Mouse (Mus musculus): ENCODE results near the gene Kif27. TPM values are rescaled to one million over a fixed set of nuclear protein-coding genes. Genes with fewer than 3 reads are reported as not detected.
A peak's percentile ranks its signal among the peaks of the same experiment; 100 is the strongest.

Gene Kif27
- total and polyA plus RNA-seq, 3 experiments: 0.13 to 0.42 TPM; not detected in 1

- TF ChIP-seq GATA1 (IDR thresholded peaks at IDR 0.05; ENCODE audit: low read depth, low read length): peak; percentile 38; the same call in 1 of the 2 replicates
- TF ChIP-seq ETS1 (IDR thresholded peaks at IDR 0.05; ENCODE audit: low read depth, low read length): no peak
- peak; percentile 11; the same call in 1 of the 2 replicates for TF ChIP-seq RCOR1 (IDR thresholded peaks at IDR 0.05; ENCODE audit: low read depth, low read length)
- peak in 1 of 2 experiments; percentile 35; a peak in 1 of 4 replicates for TF ChIP-seq EP300 (IDR thresholded peaks at IDR 0.05; ENCODE audit: low read depth in 1 of 2, low read length in 2 of 2)
- 0 out of 2 replicates have a peak, but pooled peaks have one; percentile 16 for TF ChIP-seq TCF12 (IDR thresholded peaks at IDR 0.05; ENCODE audit: low read depth, low read length)
- TF ChIP-seq TBP (IDR thresholded peaks at IDR 0.05; ENCODE audit: low read depth, low read length): peak; percentile 74
- TF ChIP-seq POLR2AphosphoS2 (IDR thresholded peaks at IDR 0.05; ENCODE audit: low read length): no peak
- H3K4me3 ChIP-seq (ENCODE audit: control insufficient read depth in 1 of 2, insufficient read depth in 1 of 2, low read depth in 2 of 2, low read length in 2 of 2): no peak overlapping the region
- no peak overlapping the region for H3K27ac ChIP-seq (ENCODE audit: control insufficient read depth, low read depth, low read length)
- peaks cover 0 to 4% of the 10 kb centered on the region in 2 experiments; a peak in 2 of 4 replicates for H3K36me3 ChIP-seq (ENCODE audit: control insufficient read depth in 1 of 2, insufficient read depth in 2 of 2, low read length in 2 of 2)
- peaks cover 5 to 9% of the 10 kb centered on the region in 2 experiments for H3K4me1 ChIP-seq (ENCODE audit: control insufficient read depth in 1 of 2, insufficient read depth in 2 of 2, low read length in 2 of 2)
- H3K79me2 ChIP-seq (ENCODE audit: control insufficient read depth, insufficient read depth, low read length, poor library complexity): no peaks in the 10 kb centered on the region
- no peaks in the 10 kb centered on the region for H3K9me3 ChIP-seq (replicated peaks; ENCODE audit: insufficient read depth, low read length)
- no peaks in the 10 kb centered on the region for H3K27me3 ChIP-seq (ENCODE audit: control insufficient read depth in 1 of 2, insufficient read depth in 2 of 2, low read length in 2 of 2)
- DNase-seq (ENCODE audit: low read depth, low spot score): peak; percentile 37
- no peak overlapping the region for H3K9ac ChIP-seq (ENCODE audit: control insufficient read depth, low read depth, low read length, poor library complexity, severe bottlenecking)
Observed at GRCm38 (mm10) chr13:58301961-58302360, 57.0 kb downstream of the Kif27 start.

- H3K79me2 ChIP-seq (ENCODE audit: control insufficient read depth, insufficient read depth, low read length, poor library complexity): no peaks in the 10 kb centered on the region
- no peak for TF ChIP-seq TCF12 (IDR thresholded peaks at IDR 0.05; ENCODE audit: low read depth, low read length)
- no peak for TF ChIP-seq TBP (IDR thresholded peaks at IDR 0.05; ENCODE audit: low read depth, low read length)
- TF ChIP-seq USF2 (IDR thresholded peaks at IDR 0.05; ENCODE audit: borderline replicate concordance in 1 of 2, insufficient read depth in 1 of 2, low read depth in 1 of 2, low read length in 2 of 2): no peak
- no peak overlapping the region for H3K27ac ChIP-seq (ENCODE audit: control insufficient read depth, low read depth, low read length)
- DNase-seq (ENCODE audit: low read depth, low spot score): peak; percentile 52
- no peak overlapping the region for H3K9ac ChIP-seq (ENCODE audit: control insufficient read depth, low read depth, low read length, poor library complexity, severe bottlenecking)
- H3K36me3 ChIP-seq (ENCODE audit: control insufficient read depth in 1 of 2, insufficient read depth in 2 of 2, low read length in 2 of 2): peaks cover 0 to 7% of the 10 kb centered on the region in 2 experiments; a peak in 1 of 4 replicates
- H3K4me1 ChIP-seq (ENCODE audit: control insufficient read depth in 1 of 2, insufficient read depth in 2 of 2, low read length in 2 of 2): no peaks in the 10 kb centered on the region; a peak in 1 of 4 replicates
- no peak overlapping the region for H3K4me3 ChIP-seq (ENCODE audit: control insufficient read depth in 1 of 2, insufficient read depth in 1 of 2, low read depth in 2 of 2, low read length in 2 of 2)
- H3K27me3 ChIP-seq (ENCODE audit: control insufficient read depth in 1 of 2, insufficient read depth in 2 of 2, low read length in 2 of 2): no peaks in the 10 kb centered on the region
- no peaks in the 10 kb centered on the region for H3K9me3 ChIP-seq (replicated peaks; ENCODE audit: insufficient read depth, low read length)
Observed at GRCm38 (mm10) chr13:58298756-58299155, 60.2 kb downstream of the Kif27 start.

GRCm38 (mm10) chr13:58295582-58295981 is 63.3 kb downstream of the Kif27 start:
- no peak for DNase-seq (ENCODE audit: low read depth, low spot score)
- Histone ChIP-seq H3K4me1 (ENCODE audit: control insufficient read depth in 1 of 2, insufficient read depth in 2 of 2, low read length in 2 of 2) (no peaks in the 10 kb centered on the region), H3K36me3 (ENCODE audit: control insufficient read depth in 1 of 2, insufficient read depth in 2 of 2, low read length in 2 of 2) (peaks cover 0 to 7% of the 10 kb centered on the region in 2 experiments; a peak in 1 of 4 replicates), H3K9me3 (replicated peaks; ENCODE audit: insufficient read depth, low read length) (no peaks in the 10 kb centered on the region), H3K27ac (ENCODE audit: control insufficient read depth, low read depth, low read length) (no peak overlapping the region), H3K27me3 (ENCODE audit: control insufficient read depth in 1 of 2, insufficient read depth in 2 of 2, low read length in 2 of 2) (no peaks in the 10 kb centered on the region), H3K9ac (ENCODE audit: control insufficient read depth, low read depth, low read length, poor library complexity, severe bottlenecking) (no peak overlapping the region), H3K4me3 (ENCODE audit: control insufficient read depth in 1 of 2, insufficient read depth in 1 of 2, low read depth in 2 of 2, low read length in 2 of 2) (no peak overlapping the region), H3K79me2 (ENCODE audit: control insufficient read depth, insufficient read depth, low read length, poor library complexity) (no peaks in the 10 kb centered on the region)
- no peak for TF ChIP-seq USF2 (IDR thresholded peaks at IDR 0.05; ENCODE audit: borderline replicate concordance in 1 of 2, insufficient read depth in 1 of 2, low read depth in 1 of 2, low read length in 2 of 2)
- TF ChIP-seq SIN3A (IDR thresholded peaks at IDR 0.05; ENCODE audit: low read length): no peak
- TF ChIP-seq NELFE (IDR thresholded peaks at IDR 0.05; ENCODE audit: low read depth, low read length): no peak
- no peak for TF ChIP-seq HCFC1 (IDR thresholded peaks at IDR 0.05; ENCODE audit: low read depth, low read length)
- TF ChIP-seq MEF2A (IDR thresholded peaks at IDR 0.05; ENCODE audit: extremely low read depth, insufficient replicate concordance, low read depth, low read length, poor library complexity, severe bottlenecking): no peak
- no peak for TF ChIP-seq POLR2AphosphoS5 (IDR thresholded peaks at IDR 0.05; ENCODE audit: borderline replicate concordance, low read depth, low read length)
- TF ChIP-seq CHD2 (IDR thresholded peaks at IDR 0.05; ENCODE audit: low read length): no peak
